In genomic region chr1:120221285-120221684, GRCm38 (mm10) we compare ENCODE assay signal across 19 mouse cellular contexts. TPM values are rescaled to one million over a fixed set of nuclear protein-coding genes. Genes with fewer than 3 reads are reported as not detected.
DNase-seq lines count a peak whose midpoint lies in the region; ATAC-seq lines count a peak whose summit lies in the region.
"Had no signal": no experiment of that assay in that cellular context is flagged by ENCODE, and none has a peak within 500 bp of the region (broad histone marks: within the 10 kb centered on the region; RNA-seq: fewer than 3 reads in every experiment).

No protein-coding gene starts in this region.

- H3K27ac ChIP-seq in lung, embryonic 16.5 days (ENCODE audit: low read length), result no peak overlapping the region
- no peak overlapping the region for H3K27ac ChIP-seq in embryonic facial prominence, embryonic 15.5 days (replicated peaks)
- H3K27ac ChIP-seq: heart, embryonic 10.5 days; hindbrain, embryonic 15.5 days; layer of hippocampus, adult 2 months had no signal

- H3K9me3 ChIP-seq in lung, embryonic 16.5 days (ENCODE audit: control insufficient read depth, low read length), result no peaks in the 10 kb centered on the region
- no peaks in the 10 kb centered on the region for H3K9me3 ChIP-seq in embryonic facial prominence, embryonic 15.5 days (replicated peaks)
- H3K9me3 ChIP-seq: heart, embryonic 10.5 days; hindbrain, embryonic 15.5 days had no signal

- H3K27me3 ChIP-seq in lung, embryonic 16.5 days (ENCODE audit: control insufficient read depth, insufficient read depth, low read depth, low read length), result no peaks in the 10 kb centered on the region
- H3K27me3 ChIP-seq in embryonic facial prominence, embryonic 15.5 days, result no peaks in the 10 kb centered on the region

- no peak overlapping the region for H3K4me3 ChIP-seq in lung, embryonic 16.5 days (ENCODE audit: low read length)
- no peak overlapping the region for H3K4me3 ChIP-seq in embryonic facial prominence, embryonic 15.5 days (replicated peaks)
- H3K4me3 ChIP-seq: heart, embryonic 10.5 days; hindbrain, embryonic 15.5 days; layer of hippocampus, adult 2 months had no signal

- ATAC-seq in lung, embryonic 16.5 days (ENCODE audit: low read depth), result peak; percentile 77
- ATAC-seq in embryonic facial prominence, embryonic 15.5 days (ENCODE audit: insufficient number of reproducible peaks, low FRiP score, low TSS enrichment, low read depth), result 0 out of 2 replicates have a peak, but pooled peaks have one; percentile 6
- ATAC-seq: liver, postnatal 0 days had no signal

- H3K9ac ChIP-seq in lung, embryonic 16.5 days (ENCODE audit: low read length), result no peak overlapping the region
- no peak overlapping the region for H3K9ac ChIP-seq in embryonic facial prominence, embryonic 15.5 days
- H3K9ac ChIP-seq: hindbrain, embryonic 15.5 days; liver, postnatal 0 days had no signal

- 17% methylated on average over 2 of the region's 2 CpGs for WGBS in lung, embryonic 16.5 days
- WGBS in embryonic facial prominence, embryonic 15.5 days, result 31% methylated on average over 2 of the region's 2 CpGs

- no peaks in the 10 kb centered on the region for H3K36me3 ChIP-seq in lung, embryonic 16.5 days (ENCODE audit: control insufficient read depth, insufficient read depth, low read length)
- no peaks in the 10 kb centered on the region for H3K36me3 ChIP-seq in embryonic facial prominence, embryonic 15.5 days
- H3K36me3 ChIP-seq: heart, embryonic 10.5 days; hindbrain, embryonic 15.5 days had no signal

- DNase-seq in heart, adult 11 months, result peak; percentile 90
- DNase-seq in heart, postnatal 4 days, result no peak
- DNase-seq in lung, postnatal 10 days, result no peak
- peak; percentile 32 for DNase-seq in gastrocnemius, postnatal 25 days
- no peak for DNase-seq in cerebellum, adult 11-12 months
- DNase-seq: adrenal gland, adult 8-10 months; cerebellum, adult 2 months; cerebellum, postnatal 36 days; embryo, embryonic 11 days; kidney, postnatal 25 days; liver, postnatal 0 days; thymus, adult 18-20 months; thymus, postnatal 4 days had no signal

- no peaks in the 10 kb centered on the region; the same call in 1 of the 2 replicates for H3K4me1 ChIP-seq in lung, embryonic 16.5 days (replicated peaks; ENCODE audit: control insufficient read depth, insufficient read depth, low read length)
- peaks cover 16% of the 10 kb centered on the region for H3K4me1 ChIP-seq in embryonic facial prominence, embryonic 15.5 days
- H3K4me1 ChIP-seq: hindbrain, embryonic 15.5 days had no signal

- no peak overlapping the region for H3K4me2 ChIP-seq in lung, embryonic 16.5 days (ENCODE audit: low read depth, low read length)
- H3K4me2 ChIP-seq in embryonic facial prominence, embryonic 15.5 days (replicated peaks), result no peak overlapping the region
- H3K4me2 ChIP-seq: hindbrain, embryonic 15.5 days; midbrain, embryonic 11.5 days had no signal

RNA-seq across cellular contexts. Expression of gene Steap3, which starts 51.2 kb away (rescaled TPM):
- 10 to 100 TPM; 24.3 to 24.8 TPM for total RNA-seq in heart, postnatal 4 days (2021)
- 3.0 and 3.6 TPM in 2 replicates for polyA plus RNA-seq in lung, embryonic 16.5 days (2015; fragmentation: Nextera tagmentation; extraction: Ambion mirVana)
- 7.9 and 8.0 TPM in 2 replicates for polyA plus RNA-seq in embryonic facial prominence, embryonic 15.5 days (2015; fragmentation: Nextera tagmentation; extraction: Ambion mirVana)
- 10 to 100 TPM; 21.6 to 22.6 TPM for total RNA-seq in gastrocnemius, postnatal 25 days (2021)

Comparison
In these comparisons a context has a peak if more than half of its experiments do, and no peak if none do; other contexts are left out.
1. DNase-seq: peak in heart, adult 11 months (single experiment) and gastrocnemius, postnatal 25 days (single experiment); none in heart, postnatal 4 days (single experiment), lung, postnatal 10 days (single experiment) and cerebellum, adult 11-12 months (single experiment).